Mouse (Mus musculus) cerebellum, postnatal 4 days (tissue): Measurements from ENCODE around the gene Dbt.

Source experiments
- DNase-seq, 2 experiments: peaks; one replicate each; pipeline ENCODE4 v3.0.0; 2022; ENCODE audit warnings: low spot score in 2 of 2, mixed read lengths in 1 of 2

The Dbt gene

GRCm38 (mm10) chr3:116512904-116513716 lies at the start of gene Dbt:
Gene Dbt (plus strand): TSS chr3:116513070.
- DNase-seq, result peak; percentile 63 to 80

- no peak for DNase-seq
Observed at GRCm38 (mm10) chr3:116464318-116464717, 48.6 kb upstream of the Dbt start.

- DNase-seq, result no peak
Observed at GRCm38 (mm10) chr3:116465709-116466108, 47.2 kb upstream of the Dbt start.

GRCm38 (mm10) chr3:116474602-116475001 lies 38.3 kb upstream of the Dbt start:
- DNase-seq, result no peak

- DNase-seq, result no peak
Observed at GRCm38 (mm10) chr3:116476686-116477298, 36.1 kb upstream of the Dbt start.

GRCm38 (mm10) chr3:116477351-116477750 lies 35.5 kb upstream of the Dbt start:
- no peak for DNase-seq

GRCm38 (mm10) chr3:116480119-116480518 lies 32.8 kb upstream of the Dbt start:
- no peak for DNase-seq

- DNase-seq, result no peak
Observed at GRCm38 (mm10) chr3:116480937-116481336, 31.9 kb upstream of the Dbt start.

GRCm38 (mm10) chr3:116482724-116483123 lies 30.1 kb upstream of the Dbt start:
- DNase-seq, result no peak

GRCm38 (mm10) chr3:116483271-116483670 lies 29.6 kb upstream of the Dbt start:
- no peak for DNase-seq

- DNase-seq, result no peak
Observed at GRCm38 (mm10) chr3:116490920-116491319, 21.9 kb upstream of the Dbt start.

- DNase-seq, result no peak
Observed at GRCm38 (mm10) chr3:116491923-116492454, 20.9 kb upstream of the Dbt start.

GRCm38 (mm10) chr3:116493658-116494057 lies 19.2 kb upstream of the Dbt start:
- DNase-seq, result no peak

- DNase-seq, result no peak
Observed at GRCm38 (mm10) chr3:116495671-116496070, 17.2 kb upstream of the Dbt start.

GRCm38 (mm10) chr3:116507772-116508351 lies 5.0 kb upstream of the Dbt start, which contains the start of gene Rtca:
Gene Rtca (minus strand): TSS chr3:116508208.
- peak; percentile 100 for DNase-seq

- DNase-seq, result peak in 1 of 2 experiments; percentile 37
Observed at GRCm38 (mm10) chr3:116512151-116512903, 543 bp upstream of the Dbt start.

GRCm38 (mm10) chr3:116520141-116520761 lies 7.4 kb downstream of the Dbt start:
- no peak for DNase-seq

GRCm38 (mm10) chr3:116529741-116530140 lies 16.9 kb downstream of the Dbt start:
- no peak for DNase-seq

GRCm38 (mm10) chr3:116530826-116531225 lies 18.0 kb downstream of the Dbt start:
- DNase-seq, result no peak

- no peak for DNase-seq
Observed at GRCm38 (mm10) chr3:116536428-116537199, 23.7 kb downstream of the Dbt start.

GRCm38 (mm10) chr3:116537200-116537573 lies 24.3 kb downstream of the Dbt start:
- no peak for DNase-seq
